Mouse (Mus musculus) brain, embryonic 14.5 days (tissue): ENCODE results near the gene Plekhg1.

Experiments used
- CTCF ChIP-seq: fragments of 200-500 bp; IDR thresholded peaks from 2 replicates; pipeline ENCODE4 v1.5.1; 2012; ENCODE audit warnings: inconsistent platforms, mild to moderate bottlenecking, moderate library complexity, borderline replicate concordance; ENCODE audit not compliant: insufficient read depth, insufficient read length; ENCODE audit errors: extremely low read depth
- POLR2A ChIP-seq: fragments of 200-500 bp; IDR thresholded peaks from 2 replicates; pipeline ENCODE4 v1.6.1; 2012; ENCODE audit warnings: mild to moderate bottlenecking, inconsistent platforms, borderline replicate concordance; ENCODE audit not compliant: poor library complexity, insufficient read depth, insufficient read length, severe bottlenecking; ENCODE audit errors: extremely low read depth

DNA sequence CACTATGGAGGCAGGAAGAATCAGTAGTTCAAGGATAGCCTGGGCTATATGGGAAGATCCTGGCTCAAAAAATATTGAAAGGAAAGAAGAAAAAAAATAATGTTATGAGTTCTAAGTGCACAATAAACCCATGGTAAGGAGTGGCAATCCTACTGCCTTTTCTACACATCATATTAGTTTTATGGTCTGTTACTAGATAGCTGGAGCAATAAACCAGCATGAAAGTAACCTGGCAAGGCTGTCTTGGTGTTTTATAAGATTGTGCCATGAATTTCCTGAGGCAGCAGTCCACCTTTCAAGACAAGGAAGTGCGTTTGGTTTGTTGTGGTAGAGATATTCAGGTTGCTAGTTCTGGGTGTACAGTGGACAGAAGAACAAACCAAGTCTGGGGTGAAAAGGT is 9.4 kb downstream of the Plekhg1 start:
- TF ChIP-seq POLR2A (no peak), CTCF (no peak)
